Mouse (Mus musculus) bone marrow, adult 2 months (tissue): Measurements from ENCODE around the gene Samd14.

Experiments
- CTCF ChIP-seq: fragments of 200-500 bp; IDR thresholded peaks from 2 replicates; pipeline ENCODE4 v1.5.1; 2011; ENCODE audit warnings: low read length, control low read depth; ENCODE audit not compliant: control insufficient read depth, insufficient read depth
- POLR2A ChIP-seq: fragments of 200-500 bp; IDR thresholded peaks from 2 replicates; pipeline ENCODE4 v1.6.1; 2011; ENCODE audit warnings: low read depth, mild to moderate bottlenecking, control low read depth, low read length, borderline replicate concordance; ENCODE audit not compliant: control insufficient read depth

DNA sequence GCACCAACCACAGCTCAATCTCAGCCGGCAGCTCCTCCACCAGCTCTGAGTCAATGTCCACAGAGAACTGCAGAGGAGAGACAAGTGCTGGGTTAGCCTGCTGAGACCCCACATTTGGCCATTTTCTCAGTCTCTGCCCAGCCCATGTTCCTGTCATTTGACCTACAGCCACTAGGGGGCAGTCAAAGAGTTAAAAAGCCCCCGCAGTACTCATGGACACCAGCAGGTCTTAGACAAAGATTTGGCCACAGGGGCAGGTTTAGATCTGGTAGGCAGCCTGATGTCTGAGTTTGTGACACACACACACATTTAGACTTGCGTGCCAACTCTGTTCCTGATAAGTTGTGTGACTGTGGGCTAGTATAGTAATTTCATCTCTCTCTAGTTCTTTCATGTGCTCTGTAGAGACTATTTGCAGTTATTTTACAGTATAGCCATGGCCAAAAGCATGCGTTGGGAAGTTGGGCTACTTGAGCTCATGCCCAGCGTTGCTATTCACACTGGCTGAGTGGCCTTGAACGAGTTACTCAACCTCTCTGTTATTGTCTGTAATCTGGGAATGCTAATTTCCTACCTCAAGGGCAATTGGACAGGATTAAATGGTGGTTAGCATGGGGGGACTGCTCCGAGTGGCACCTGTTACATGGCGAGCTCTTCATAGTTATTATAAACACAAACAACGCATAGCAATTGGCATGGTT, 37.5 kb downstream of the Samd14 start:
- TF ChIP-seq CTCF = peak; percentile 72
- no peak for TF ChIP-seq POLR2A
